In genomic region chr2:91710272-91711234, GRCm38 (mm10) we compare ENCODE assay signal across 8 mouse cellular contexts. TPM values are rescaled to one million over a fixed set of nuclear protein-coding genes. Genes with fewer than 3 reads are reported as not detected.
DNase-seq lines count a peak whose midpoint lies in the region; ATAC-seq and TF ChIP-seq lines count a peak whose summit lies in the region.

Gene Atg13, minus strand, starts transcription at chr2:91710576.
Gene Harbi1, plus strand, starts transcription at chr2:91710852.

- H3K27ac ChIP-seq in embryonic facial prominence, embryonic 13.5 days: peak within 1 kb of the TSS; percentile 88
- H3K27ac ChIP-seq in limb, embryonic 14.5 days (replicated peaks; ENCODE audit: low read depth, low read length): peak within 1 kb of the TSS; percentile 81
- peak within 1 kb of the TSS; percentile 74 for H3K27ac ChIP-seq in midbrain, postnatal 0 days (ENCODE audit: low read depth, low read length)

- under 1% methylated on average over 66 of the region's 66 CpGs for WGBS in embryonic facial prominence, embryonic 13.5 days
- under 1% methylated on average over 66 of the region's 66 CpGs for WGBS in limb, embryonic 14.5 days
- under 1% methylated on average over 66 of the region's 66 CpGs for WGBS in midbrain, postnatal 0 days

- peak within 1 kb of the TSS; percentile 82 for H3K4me2 ChIP-seq in embryonic facial prominence, embryonic 13.5 days
- H3K4me2 ChIP-seq in limb, embryonic 14.5 days (replicated peaks; ENCODE audit: low read depth, low read length, severe bottlenecking): peak within 1 kb of the TSS; percentile 79
- H3K4me2 ChIP-seq in midbrain, postnatal 0 days (ENCODE audit: low read depth, low read length, poor library complexity, severe bottlenecking): peak within 1 kb of the TSS; percentile 80

- peaks cover 21% of the 10 kb centered on the region for H3K4me1 ChIP-seq in embryonic facial prominence, embryonic 13.5 days
- peaks cover 6% of the 10 kb centered on the region for H3K4me1 ChIP-seq in limb, embryonic 14.5 days (ENCODE audit: control insufficient read depth, insufficient read depth, low read length)
- H3K4me1 ChIP-seq in midbrain, postnatal 0 days (ENCODE audit: insufficient read depth, low read length): peaks cover 4% of the 10 kb centered on the region; the same call in 1 of the 2 replicates

- H3K9me3 ChIP-seq in embryonic facial prominence, embryonic 13.5 days: no peaks in the 10 kb centered on the region
- H3K9me3 ChIP-seq in limb, embryonic 14.5 days (ENCODE audit: control insufficient read depth, low read length): no peaks in the 10 kb centered on the region
- H3K9me3 ChIP-seq in midbrain, postnatal 0 days (ENCODE audit: low read length): no peaks in the 10 kb centered on the region

- TF ChIP-seq POLR2A in limb, embryonic 14.5 days (IDR thresholded peaks at IDR 0.05; ENCODE audit: borderline replicate concordance, extremely low read depth, insufficient read depth, insufficient read length): peak; percentile 85; the same call in 1 of the 2 replicates

- peak; percentile 93 for ATAC-seq in embryonic facial prominence, embryonic 13.5 days (ENCODE audit: insufficient number of reproducible peaks, insufficient read depth, low FRiP score, low TSS enrichment, low read depth)
- ATAC-seq in limb, embryonic 14.5 days (ENCODE audit: low FRiP score, low read depth): peak; percentile 98
- ATAC-seq in midbrain, postnatal 0 days (ENCODE audit: low FRiP score): peak; percentile 99

- H3K36me3 ChIP-seq in embryonic facial prominence, embryonic 13.5 days: no peaks in the 10 kb centered on the region
- peaks cover 4% of the 10 kb centered on the region; the same call in 1 of the 2 replicates for H3K36me3 ChIP-seq in limb, embryonic 14.5 days (ENCODE audit: control insufficient read depth, insufficient read depth, low read length)
- H3K36me3 ChIP-seq in midbrain, postnatal 0 days (ENCODE audit: insufficient read depth, low read length): no peaks in the 10 kb centered on the region

- TF ChIP-seq CTCF in midbrain, postnatal 0 days (IDR thresholded peaks at IDR 0.05): no peak

- peak; percentile 86 for DNase-seq in 3134 (ENCODE audit: extremely low read depth, insufficient read length, low spot score)
- peak; percentile 97 for DNase-seq in adrenal gland, postnatal 36 days
- DNase-seq in heart, adult 8-10 months (ENCODE audit: low spot score): peak; percentile 90
- DNase-seq in kidney, adult 9 months: peak; percentile 92
- peak; percentile 91 for DNase-seq in limb, embryonic 14.5 days (ENCODE audit: low spot score)
- DNase-seq in midbrain, postnatal 0 days (ENCODE audit: low spot score): peak; percentile 95
- peak; percentile 84 to 94 for DNase-seq in spleen, postnatal 14 days (ENCODE audit: low spot score in 2 of 2)

- peak within 1 kb of the TSS; percentile 89 for H3K9ac ChIP-seq in embryonic facial prominence, embryonic 13.5 days
- peak within 1 kb of the TSS; percentile 85 for H3K9ac ChIP-seq in limb, embryonic 14.5 days (ENCODE audit: low read depth, low read length, severe bottlenecking)
- H3K9ac ChIP-seq in midbrain, postnatal 0 days (replicated peaks; ENCODE audit: low read length, poor library complexity, severe bottlenecking): peak within 1 kb of the TSS; percentile 81

- H3K4me3 ChIP-seq in embryonic facial prominence, embryonic 13.5 days: peak within 1 kb of the TSS; percentile 99
- peak within 1 kb of the TSS; percentile 96 for H3K4me3 ChIP-seq in limb, embryonic 14.5 days (replicated peaks; ENCODE audit: low read length)
- peak within 1 kb of the TSS; percentile 89 for H3K4me3 ChIP-seq in midbrain, postnatal 0 days (ENCODE audit: low read depth, low read length)

- no peaks in the 10 kb centered on the region for H3K27me3 ChIP-seq in embryonic facial prominence, embryonic 13.5 days
- H3K27me3 ChIP-seq in limb, embryonic 14.5 days (ENCODE audit: control insufficient read depth, insufficient read depth, low read length): no peaks in the 10 kb centered on the region
- H3K27me3 ChIP-seq in midbrain, postnatal 0 days (ENCODE audit: insufficient read depth, low read length): no peaks in the 10 kb centered on the region

RNA-seq across cellular contexts. Expression of gene Atg13, which starts in this region (rescaled TPM):
- total RNA-seq in adrenal gland, postnatal 36 days (2021): 10 to 100 TPM; 47.8 to 82.8 TPM
- 27.1 and 28.5 TPM in 2 replicates for polyA plus RNA-seq in embryonic facial prominence, embryonic 13.5 days (2015; fragmentation: Nextera tagmentation; extraction: Ambion mirVana)
- 10 to 100 TPM; 50.7 to 59.6 (median 55.4) TPM for total RNA-seq in heart, adult 8-10 months (2022)
- 32.4 and 36.6 TPM in 2 replicates for polyA plus RNA-seq in limb, embryonic 14.5 days (2012; rRNA removed)
- polyA plus RNA-seq in limb, embryonic 14.5 days (2014; fragmentation: Nextera tagmentation; extraction: Ambion mirVana): 30.8 and 33.2 TPM in 2 replicates
- 21.0 and 30.6 TPM in 2 replicates for total RNA-seq in midbrain, postnatal 0 days (2014; rRNA removed)
- polyA plus RNA-seq in midbrain, postnatal 0 days (2015; fragmentation: Nextera tagmentation; extraction: Ambion mirVana): 30.4 and 31.5 TPM in 2 replicates

RNA-seq across cellular contexts. Expression of gene Harbi1, which starts in this region (rescaled TPM):
- total RNA-seq in adrenal gland, postnatal 36 days (2021): 10 to 100 TPM in 1 of 2 experiments, 1 to 10 TPM in 1; 9.0 to 14.9 TPM
- polyA plus RNA-seq in embryonic facial prominence, embryonic 13.5 days (2015; fragmentation: Nextera tagmentation; extraction: Ambion mirVana): 25.5 and 30.5 TPM in 2 replicates
- total RNA-seq in heart, adult 8-10 months (2022): 1 to 10 TPM; 5.8 to 8.5 (median 6.5) TPM
- 8.1 and 9.2 TPM in 2 replicates for polyA plus RNA-seq in limb, embryonic 14.5 days (2012; rRNA removed)
- 15.0 and 17.8 TPM in 2 replicates for polyA plus RNA-seq in limb, embryonic 14.5 days (2014; fragmentation: Nextera tagmentation; extraction: Ambion mirVana)
- 11.7 and 16.2 TPM in 2 replicates for total RNA-seq in midbrain, postnatal 0 days (2014; rRNA removed)
- polyA plus RNA-seq in midbrain, postnatal 0 days (2015; fragmentation: Nextera tagmentation; extraction: Ambion mirVana): 12.3 TPM in 2 replicates

Comparison
In these comparisons a context has a peak if more than half of its experiments do, and no peak if none do; other contexts are left out.
1. Peak in every context shown above with its lines: DNase-seq, ATAC-seq, H3K4me3 ChIP-seq and H3K27ac ChIP-seq.